In the genomic region with DNA sequence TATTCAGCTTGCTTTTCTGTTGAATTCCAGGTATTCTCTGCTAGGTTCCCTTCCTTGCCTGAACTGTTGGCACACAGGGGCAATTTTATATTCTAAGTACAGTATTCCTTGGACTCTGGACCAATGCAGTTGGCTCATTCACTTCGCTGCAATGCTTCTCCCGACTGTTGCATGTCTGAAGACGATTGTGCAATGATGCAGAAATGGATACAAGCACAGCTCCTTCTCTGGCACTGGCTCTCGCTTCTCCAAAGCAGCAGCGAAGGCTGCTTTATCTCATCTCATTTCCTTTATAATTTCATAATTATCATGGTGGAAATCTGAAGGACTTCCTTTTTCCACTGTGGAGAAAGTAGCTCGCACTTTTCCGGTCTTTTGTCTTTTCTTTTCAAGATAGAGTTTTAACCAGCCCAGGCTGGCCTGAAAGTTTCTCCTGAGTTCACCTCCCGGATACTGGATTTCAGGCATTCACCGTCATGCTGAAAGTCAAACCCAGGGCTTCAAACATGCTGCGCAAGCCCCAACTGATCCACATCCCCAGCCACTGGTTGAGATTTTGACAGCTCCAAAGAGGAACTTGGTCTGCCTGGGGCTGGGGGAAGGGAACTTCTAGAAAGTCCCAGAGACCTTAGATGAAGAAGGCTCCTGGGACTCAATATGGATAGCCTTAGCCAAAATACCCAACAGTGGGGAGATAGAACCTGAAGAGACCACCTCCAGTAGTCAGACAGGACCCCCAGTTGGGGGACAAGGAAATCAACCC, we compare ENCODE assay signal across 11 mouse cellular contexts. TPM values are rescaled to one million over a fixed set of nuclear protein-coding genes. Genes with fewer than 3 reads are reported as not detected.
A peak's percentile ranks its signal among the peaks of the same experiment; 100 is the strongest.
DNase-seq lines count a peak whose midpoint lies in the region; ATAC-seq and TF ChIP-seq lines count a peak whose summit lies in the region.
"Had no signal": no experiment of that assay in that cellular context is flagged by ENCODE, and none has a peak within 500 bp of the region (broad histone marks: within the 10 kb centered on the region; RNA-seq: fewer than 3 reads in every experiment).

No protein-coding gene starts in this region.

- TF ChIP-seq CTCF in gastrocnemius, adult 2 months (IDR thresholded peaks at IDR 0.05), result no peak
- TF ChIP-seq CTCF in liver, postnatal 0 days (IDR thresholded peaks at IDR 0.05; ENCODE audit: low read depth), result no peak

- H3K4me2 ChIP-seq in liver, postnatal 0 days (ENCODE audit: low read depth, low read length), result 0 out of 2 replicates have a peak overlapping the region, but pooled peaks have one; percentile 7
- H3K4me2 ChIP-seq in liver, embryonic 12.5 days, result no peak overlapping the region
- H3K4me2 ChIP-seq in forebrain, embryonic 11.5 days (ENCODE audit: low read depth, low read length, severe bottlenecking), result no peak overlapping the region
- H3K4me2 ChIP-seq: limb, embryonic 15.5 days had no signal

- peak overlapping the region; percentile 30; the same call in 1 of the 2 replicates for H3K4me3 ChIP-seq in gastrocnemius, adult 2 months
- H3K4me3 ChIP-seq in liver, postnatal 0 days (ENCODE audit: low read depth, low read length), result no peak overlapping the region
- no peak overlapping the region for H3K4me3 ChIP-seq in liver, embryonic 12.5 days
- no peak overlapping the region for H3K4me3 ChIP-seq in forebrain, embryonic 11.5 days (ENCODE audit: low read depth, low read length)
- H3K4me3 ChIP-seq: limb, embryonic 15.5 days had no signal

- H3K9ac ChIP-seq in liver, postnatal 0 days (replicated peaks), result no peak overlapping the region
- no peak overlapping the region for H3K9ac ChIP-seq in liver, embryonic 12.5 days
- H3K9ac ChIP-seq in forebrain, embryonic 11.5 days (ENCODE audit: low read length), result no peak overlapping the region
- H3K9ac ChIP-seq: limb, embryonic 15.5 days had no signal

- 45% methylated on average over 10 of the region's 10 CpGs for WGBS in liver, postnatal 0 days (ENCODE audit: insufficient replicate concordance)
- 52% methylated on average over 10 of the region's 10 CpGs for WGBS in liver, embryonic 12.5 days (ENCODE audit: insufficient replicate concordance)
- WGBS in forebrain, embryonic 11.5 days, result 91% methylated on average over 10 of the region's 10 CpGs

- no peak for ATAC-seq in liver, postnatal 0 days
- no peak for ATAC-seq in liver, embryonic 12.5 days
- no peak for ATAC-seq in forebrain, embryonic 11.5 days (replicated peaks; ENCODE audit: low FRiP score)

- intact Hi-C loops in gastrocnemius, adult 2 months (cut with DNase I), result no loop called here

- H3K27me3 ChIP-seq in liver, postnatal 0 days (ENCODE audit: insufficient read depth, low read length), result no peaks in the 10 kb centered on the region
- H3K27me3 ChIP-seq in liver, embryonic 12.5 days (replicated peaks), result no peaks in the 10 kb centered on the region
- H3K27me3 ChIP-seq in forebrain, embryonic 11.5 days (ENCODE audit: control insufficient read depth, insufficient read depth, low read length), result no peaks in the 10 kb centered on the region
- H3K27me3 ChIP-seq: limb, embryonic 15.5 days had no signal

- DNase-seq in gastrocnemius, adult 2 months, result peak; percentile 29
- no peak for DNase-seq in gastrocnemius, postnatal 4 days (ENCODE audit: low spot score in 2 of 2)
- no peak for DNase-seq in liver, postnatal 0 days
- DNase-seq in kidney, postnatal 36 days, result peak; percentile 24 to 47
- peak; percentile 30 for DNase-seq in skeletal muscle tissue, adult 2 months (ENCODE audit: low read depth, low spot score)
- DNase-seq in forebrain, embryonic 11.5 days (ENCODE audit: low spot score), result no peak
- no peak for DNase-seq in thymus, adult 18-20 months
- DNase-seq: cerebellum, postnatal 14 days; right cerebral cortex, adult 18-20 months had no signal

- H3K9me3 ChIP-seq in liver, postnatal 0 days (ENCODE audit: low read length), result no peaks in the 10 kb centered on the region
- H3K9me3 ChIP-seq in liver, embryonic 12.5 days (replicated peaks), result peaks cover 4% of the 10 kb centered on the region; the same call in 1 of the 2 replicates
- H3K9me3 ChIP-seq in forebrain, embryonic 11.5 days (ENCODE audit: control insufficient read depth, low read length), result no peaks in the 10 kb centered on the region; the same call in 1 of the 2 replicates
- H3K9me3 ChIP-seq: limb, embryonic 15.5 days had no signal

- no peaks in the 10 kb centered on the region for H3K36me3 ChIP-seq in liver, postnatal 0 days (replicated peaks; ENCODE audit: insufficient read depth, low read length)
- no peaks in the 10 kb centered on the region for H3K36me3 ChIP-seq in liver, embryonic 12.5 days
- no peaks in the 10 kb centered on the region for H3K36me3 ChIP-seq in forebrain, embryonic 11.5 days (ENCODE audit: control insufficient read depth, insufficient read depth, low read length)
- H3K36me3 ChIP-seq: limb, embryonic 15.5 days had no signal

- no peaks in the 10 kb centered on the region for H3K4me1 ChIP-seq in liver, postnatal 0 days (ENCODE audit: insufficient read depth)
- no peaks in the 10 kb centered on the region for H3K4me1 ChIP-seq in liver, embryonic 12.5 days
- H3K4me1 ChIP-seq in forebrain, embryonic 11.5 days (replicated peaks; ENCODE audit: control insufficient read depth, insufficient read depth, low read length), result no peaks in the 10 kb centered on the region
- H3K4me1 ChIP-seq: limb, embryonic 15.5 days had no signal

- TF ChIP-seq EP300 in liver, postnatal 0 days (IDR thresholded peaks at IDR 0.05; ENCODE audit: low read depth), result no peak

- H3K27ac ChIP-seq in gastrocnemius, adult 2 months, result peak overlapping the region; percentile 36
- H3K27ac ChIP-seq in liver, postnatal 0 days (ENCODE audit: low read depth), result no peak overlapping the region
- H3K27ac ChIP-seq in liver, embryonic 12.5 days, result no peak overlapping the region
- no peak overlapping the region for H3K27ac ChIP-seq in forebrain, embryonic 11.5 days (ENCODE audit: low read depth, low read length)
- H3K27ac ChIP-seq: limb, embryonic 15.5 days had no signal

RNA-seq across cellular contexts. Expression of a gene that starts 55.6 kb away (rescaled TPM):
- 10 to 100 TPM; 42.9 to 60.6 TPM for total RNA-seq in gastrocnemius, adult 2 months (2021)
- 10 to 100 TPM; 81.9 to 92.2 TPM for total RNA-seq in gastrocnemius, postnatal 4 days (2021)
- polyA plus RNA-seq in liver, postnatal 0 days (2015; fragmentation: Nextera tagmentation; extraction: Ambion mirVana), result 21.0 and 23.3 TPM in 2 replicates
- 48.1 and 48.8 TPM in 2 replicates for polyA plus RNA-seq in liver, embryonic 12.5 days (2016; fragmentation: Nextera tagmentation; extraction: Ambion mirVana)
- 91.0 and 91.6 TPM in 2 replicates for polyA plus RNA-seq in forebrain, embryonic 11.5 days (2014; fragmentation: Nextera tagmentation; extraction: Ambion mirVana)

Comparison
In these comparisons a context has a peak if more than half of its experiments do, and no peak if none do; other contexts are left out.
1. DNase-seq: peak in gastrocnemius, adult 2 months (single experiment), kidney, postnatal 36 days (2 of 2) and skeletal muscle tissue, adult 2 months (single experiment); none in gastrocnemius, postnatal 4 days (0 of 2), liver, postnatal 0 days (single experiment), forebrain, embryonic 11.5 days (single experiment) and thymus, adult 18-20 months (0 of 2).